Mouse (Mus musculus) erythroblast, embryonic 14.5 days (primary cell): ENCODE data around the gene Vopp1.

Experiments used
- GATA1 ChIP-seq: IDR thresholded peaks from 2 replicates; pipeline ENCODE4 v1.6.1; 2012; ENCODE audit warnings: low read length, inconsistent platforms, mixed read lengths
- TAL1 ChIP-seq: IDR thresholded peaks from 3 replicates; pipeline ENCODE4 v1.6.1; 2012; ENCODE audit warnings: low read length, inconsistent platforms, mixed read lengths

- TF ChIP-seq GATA1 (peak; percentile 54; the same call in 1 of the 2 replicates), TAL1 (peak; percentile 54; the same call in 1 of the 3 replicates)
Measured at GRCm38 (mm10) chr6:57766287-57766686, 58.7 kb downstream of the Vopp1 start.
